Mouse (Mus musculus) midbrain, postnatal 0 days (tissue): Measurements from ENCODE around the gene Olfr159. TPM values are rescaled to one million over a fixed set of nuclear protein-coding genes. Genes with fewer than 3 reads are reported as not detected.

ENCODE experiments used
- ATAC-seq: fragments of 200-750 bp; cut with Nextera tagmentation; 2 replicates; pipeline ENCODE4 v1.8.0; 2017; ENCODE audit warnings: moderate number of reproducible peaks, mild to moderate bottlenecking, moderate TSS enrichment, moderate library complexity; ENCODE audit not compliant: low FRiP score
- DNase-seq: peaks from one replicate; pipeline ENCODE4 v3.0.0-alpha.2; 2015; ENCODE audit warnings: low spot score
- H3K27ac ChIP-seq: fragments of 300-500 bp; sonication (generic); 2 replicates; pipeline ENCODE4 v1.5.1; 2014; ENCODE audit warnings: low read depth, mild to moderate bottlenecking, low read length, mixed read lengths
- H3K27me3 ChIP-seq: fragments of 300-500 bp; sonication (generic); 2 replicates; pipeline ENCODE4 v1.6.1; 2014; ENCODE audit warnings: low read length, control low read depth, mixed read lengths; ENCODE audit not compliant: insufficient read depth
- H3K36me3 ChIP-seq: fragments of 300-500 bp; sonication (generic); 2 replicates; pipeline ENCODE4 v1.6.1; 2014; ENCODE audit warnings: low read length, control low read depth, mixed read lengths; ENCODE audit not compliant: insufficient read depth
- H3K4me1 ChIP-seq: fragments of 300-500 bp; sonication (generic); 2 replicates; pipeline ENCODE4 v1.6.1; 2014; ENCODE audit warnings: mild to moderate bottlenecking, control low read depth, antibody characterized with exemption, low read length, mixed read lengths; ENCODE audit not compliant: insufficient read depth
- H3K4me2 ChIP-seq: fragments of 300-500 bp; sonication (generic); 2 replicates; pipeline ENCODE4 v1.6.1; 2014; ENCODE audit warnings: low read depth, mild to moderate bottlenecking, low read length, mixed read lengths; ENCODE audit not compliant: poor library complexity, severe bottlenecking
- H3K4me3 ChIP-seq: fragments of 300-500 bp; sonication (generic); 2 replicates; pipeline ENCODE4 v1.5.1; 2014; ENCODE audit warnings: low read depth, mild to moderate bottlenecking, low read length, moderate library complexity
- H3K9ac ChIP-seq: fragments of 300-500 bp; sonication (generic); replicated peaks from 2 replicates; pipeline ENCODE4 v1.6.1; 2014; ENCODE audit warnings: mild to moderate bottlenecking, low read length, moderate library complexity, mixed read lengths; ENCODE audit not compliant: poor library complexity, severe bottlenecking
- H3K9me3 ChIP-seq: fragments of 300-500 bp; sonication (generic); 2 replicates; pipeline ENCODE4 v1.6.1; 2016; ENCODE audit warnings: low read length, control low read depth
- CTCF ChIP-seq: IDR thresholded peaks from 2 replicates; pipeline ENCODE4 v1.5.1; 2016; ENCODE audit warnings: antibody characterized with exemption, mild to moderate bottlenecking
- WGBS: fragments of 180-500 bp; shearing (Covaris S2); extraction: QIAGEN DNeasy Blood & Tissue Kit; methylation state at CpG from one replicate; pipeline ENCODE4 v1.1.7; 2014; 5-methylcytosine and 5-hydroxymethylcytosine counted together
- polyA plus RNA-seq: library from polyadenylated mRNA; unstranded; fragments of >200 nt; fragmentation: Nextera tagmentation; extraction: Ambion mirVana; gene quantifications from 2 replicates; pipeline ENCODE4 v1.2.1, GENCODE M21; 2015
- total RNA-seq: library from RNA; depleted of rRNA; stranded (reverse); fragments of >200 nt; gene quantifications from 2 replicates; pipeline ENCODE4 v1.2.3, GENCODE M21; 2014

Olfr159 gene
- total and polyA plus RNA-seq, 2 experiments from 2014 or later: not detected

DNA sequence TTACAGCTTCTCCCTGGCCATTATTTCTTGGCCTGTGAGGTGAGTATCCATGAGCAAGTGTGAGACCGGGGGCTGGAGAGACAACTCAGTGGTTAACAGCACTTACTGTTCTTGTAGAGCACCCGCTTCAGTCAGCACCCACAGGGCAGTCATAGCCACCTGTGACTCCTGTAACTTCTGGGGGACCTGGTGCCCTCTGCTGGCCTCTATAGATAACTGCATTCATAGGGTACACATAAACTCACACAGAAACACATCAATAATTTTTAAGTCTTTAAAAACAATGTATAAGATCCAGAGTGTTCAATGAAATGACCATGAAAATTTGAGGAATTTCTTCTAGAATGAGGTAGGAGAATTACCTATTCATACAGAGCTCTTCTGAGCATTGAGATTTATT, 1.4 kb downstream of the Olfr159 start:
- no peak for ATAC-seq
- Histone ChIP-seq H3K9me3 (no peaks in the 10 kb centered on the region), H3K4me1 (no peaks in the 10 kb centered on the region), H3K4me2 (no peak overlapping the region), H3K9ac (no peak overlapping the region), H3K4me3 (no peak overlapping the region), H3K27me3 (no peaks in the 10 kb centered on the region), H3K27ac (no peak overlapping the region), H3K36me3 (no peaks in the 10 kb centered on the region)
- WGBS: 98% methylated on average over 2 of the region's 2 CpGs
- no peak for DNase-seq
- TF ChIP-seq CTCF: 0 out of 2 replicates have a peak, but pooled peaks have one; percentile 3

DNA sequence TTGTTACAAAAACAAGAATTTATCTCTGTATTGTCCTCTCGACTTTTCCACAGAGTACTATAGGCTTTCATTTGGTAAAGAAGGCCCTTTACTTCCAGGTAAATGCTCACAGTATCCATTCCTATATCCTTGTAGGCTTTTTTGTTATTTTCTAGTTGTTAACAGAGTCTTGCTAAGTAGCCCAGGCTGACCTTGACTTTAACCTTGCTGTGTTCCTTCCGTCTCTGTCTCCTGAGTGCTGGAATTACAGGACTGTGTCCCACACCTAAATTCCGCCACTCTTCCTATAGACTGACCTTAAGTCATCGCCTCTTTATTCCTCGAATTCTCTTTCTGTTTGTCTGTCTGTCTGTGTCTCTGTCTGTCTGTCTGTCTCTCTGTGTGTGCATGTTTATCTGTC, 2.5 kb downstream of the Olfr159 start:
- DNase-seq: no peak
- Histone ChIP-seq H3K36me3 (no peaks in the 10 kb centered on the region), H3K4me1 (no peaks in the 10 kb centered on the region), H3K27ac (no peak overlapping the region), H3K9ac (no peak overlapping the region), H3K9me3 (no peaks in the 10 kb centered on the region), H3K4me2 (no peak overlapping the region), H3K4me3 (no peak overlapping the region), H3K27me3 (no peaks in the 10 kb centered on the region)
- 82% methylated on average over 5 of the region's 5 CpGs for WGBS
- ATAC-seq: no peak
- TF ChIP-seq CTCF: no peak

DNA sequence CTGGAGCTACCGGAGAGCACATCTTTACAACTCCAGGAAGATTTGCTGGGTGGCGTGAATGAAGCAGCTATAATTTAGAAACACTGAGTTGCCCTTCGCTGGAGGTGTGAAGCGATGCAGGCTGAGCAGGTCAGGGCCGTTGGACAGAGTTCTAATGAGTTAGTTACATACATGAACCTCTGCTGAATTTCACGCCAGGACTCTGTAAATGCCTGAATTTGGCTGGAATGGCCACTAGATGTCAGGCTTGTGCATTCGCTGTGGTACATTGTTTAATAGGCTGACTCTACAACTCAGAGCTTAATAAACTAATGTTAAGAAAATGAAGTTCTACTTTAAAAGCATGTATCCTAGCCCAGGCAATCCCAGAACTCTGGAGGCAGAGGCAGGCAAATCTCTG, 7.4 kb downstream of the Olfr159 start:
- TF ChIP-seq CTCF: peak; percentile 88
- Histone ChIP-seq H3K27me3 (no peaks in the 10 kb centered on the region), H3K9me3 (no peaks in the 10 kb centered on the region), H3K27ac (no peak overlapping the region), H3K4me1 (no peaks in the 10 kb centered on the region), H3K36me3 (no peaks in the 10 kb centered on the region), H3K9ac (no peak overlapping the region), H3K4me2 (no peak overlapping the region), H3K4me3 (no peak overlapping the region)
- no peak for ATAC-seq
- peak; percentile 78 for DNase-seq
- WGBS: 24% methylated on average over 7 of the region's 7 CpGs

DNA sequence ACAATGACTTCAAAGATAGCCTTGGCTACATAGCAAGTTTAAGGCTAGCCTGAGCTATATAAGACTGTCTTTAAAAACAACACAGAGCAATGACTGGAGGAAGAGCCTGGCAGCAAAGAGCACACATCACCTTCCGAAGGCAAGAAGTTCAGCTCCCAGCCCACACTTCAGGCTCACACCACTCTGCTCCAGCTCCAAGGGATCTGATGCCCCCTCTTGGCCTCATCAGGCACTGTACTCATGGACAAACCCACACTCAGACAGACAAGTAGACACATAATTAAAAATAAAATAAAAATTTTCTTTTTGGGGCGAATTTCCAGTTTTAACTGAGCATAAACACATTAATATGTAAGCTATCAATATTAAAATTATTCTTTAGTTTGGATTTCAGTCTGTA, 9.5 kb downstream of the Olfr159 start:
- Histone ChIP-seq H3K4me2 (no peak overlapping the region), H3K27ac (no peak overlapping the region), H3K4me3 (no peak overlapping the region), H3K27me3 (no peaks in the 10 kb centered on the region), H3K36me3 (no peaks in the 10 kb centered on the region), H3K4me1 (no peaks in the 10 kb centered on the region), H3K9me3 (no peaks in the 10 kb centered on the region), H3K9ac (no peak overlapping the region)
- DNase-seq (no peak), ATAC-seq (no peak)
- no peak for TF ChIP-seq CTCF
- WGBS: 75% methylated on average over 2 of the region's 2 CpGs

DNA sequence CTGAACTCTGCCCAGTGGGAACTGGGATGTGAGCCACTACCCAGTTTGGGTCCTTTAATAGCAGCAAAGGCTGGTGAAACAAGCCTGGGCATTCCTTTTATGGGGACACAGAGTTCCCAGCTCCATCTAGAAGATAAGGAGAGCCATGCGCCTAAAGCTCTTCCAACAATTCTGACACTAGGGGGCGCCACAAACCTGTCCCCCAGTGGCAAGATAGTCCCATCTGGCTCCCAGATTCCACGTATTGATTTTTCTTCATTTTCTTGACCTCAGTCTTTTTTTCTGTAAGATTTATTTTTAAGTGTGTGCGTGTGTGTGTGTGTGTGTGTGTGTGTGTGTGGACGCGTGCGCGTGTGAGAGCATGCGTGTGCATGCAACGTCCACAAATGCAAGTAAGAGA, 10.3 kb downstream of the Olfr159 start:
- DNase-seq: no peak

DNA sequence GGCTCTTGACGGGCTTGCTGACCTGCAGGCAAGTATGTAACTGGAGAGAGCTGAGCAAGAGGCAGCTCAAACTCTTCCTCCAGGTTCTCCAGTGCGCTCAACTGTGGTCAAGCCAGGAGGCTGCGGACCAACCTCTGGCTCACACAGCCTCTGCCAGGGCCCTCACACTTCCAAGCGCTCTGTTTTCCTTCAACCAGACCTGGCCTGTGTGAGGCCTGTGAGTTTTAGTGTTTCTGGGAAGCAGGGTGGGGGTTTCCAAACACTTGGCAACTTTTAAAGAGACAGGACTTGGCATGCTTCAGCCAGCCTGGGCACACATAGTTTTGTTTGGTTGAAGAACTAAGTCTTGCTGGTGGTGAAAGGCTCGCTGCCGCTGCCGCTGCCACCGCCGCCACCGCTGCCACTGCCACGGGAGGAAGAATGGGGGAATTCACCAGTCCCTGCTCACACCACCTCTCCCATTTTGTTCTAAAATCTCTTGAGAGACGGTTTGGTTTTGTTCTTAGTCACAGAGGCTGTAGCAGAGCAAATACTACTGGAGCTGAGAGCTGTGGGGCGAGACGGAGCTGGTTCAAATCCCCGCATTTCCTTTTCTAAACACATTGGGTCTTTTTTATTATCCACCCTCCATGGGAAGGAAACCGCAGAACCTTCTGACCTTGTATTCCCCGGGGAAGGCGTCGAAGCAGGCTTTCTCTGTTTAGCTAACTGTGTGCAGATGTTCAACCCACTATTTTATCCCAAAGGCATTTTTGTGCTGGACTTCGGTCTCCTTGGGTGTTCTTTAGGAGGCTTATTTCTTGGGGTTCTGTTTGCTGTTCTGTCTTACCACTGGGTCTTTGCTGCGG, 11.0 kb downstream of the Olfr159 start:
- Histone ChIP-seq H3K27me3 (no peaks in the 10 kb centered on the region), H3K4me3 (no peak overlapping the region), H3K4me2 (no peak overlapping the region), H3K36me3 (no peaks in the 10 kb centered on the region), H3K9me3 (no peaks in the 10 kb centered on the region), H3K4me1 (no peaks in the 10 kb centered on the region), H3K27ac (no peak overlapping the region), H3K9ac (no peak overlapping the region)
- WGBS: 80% methylated on average over 21 of the region's 21 CpGs
- ATAC-seq (no peak), DNase-seq (peak; percentile 43)
- TF ChIP-seq CTCF: no peak

More for the DNA sequence above, 10.3 kb downstream of the Olfr159 start:
- no peak overlapping the region for H3K4me2 ChIP-seq
- ATAC-seq: no peak
- H3K9ac ChIP-seq: no peak overlapping the region
- no peak overlapping the region for H3K27ac ChIP-seq
- H3K4me1 ChIP-seq: no peaks in the 10 kb centered on the region
- no peak overlapping the region for H3K4me3 ChIP-seq
- H3K9me3 ChIP-seq: no peaks in the 10 kb centered on the region
- no peaks in the 10 kb centered on the region for H3K36me3 ChIP-seq
- WGBS: 75% methylated on average over 10 of the region's 10 CpGs
- peak; percentile 53 for TF ChIP-seq CTCF
- no peaks in the 10 kb centered on the region for H3K27me3 ChIP-seq
